Mouse (Mus musculus) ovary, postnatal 14 days (tissue): Measurements from ENCODE around the gene Sh3bgrl2.

ENCODE experiments used
- DNase-seq: peaks from one replicate; pipeline ENCODE4 v3.0.0; 2022; ENCODE audit warnings: low spot score

The Sh3bgrl2 gene

DNA sequence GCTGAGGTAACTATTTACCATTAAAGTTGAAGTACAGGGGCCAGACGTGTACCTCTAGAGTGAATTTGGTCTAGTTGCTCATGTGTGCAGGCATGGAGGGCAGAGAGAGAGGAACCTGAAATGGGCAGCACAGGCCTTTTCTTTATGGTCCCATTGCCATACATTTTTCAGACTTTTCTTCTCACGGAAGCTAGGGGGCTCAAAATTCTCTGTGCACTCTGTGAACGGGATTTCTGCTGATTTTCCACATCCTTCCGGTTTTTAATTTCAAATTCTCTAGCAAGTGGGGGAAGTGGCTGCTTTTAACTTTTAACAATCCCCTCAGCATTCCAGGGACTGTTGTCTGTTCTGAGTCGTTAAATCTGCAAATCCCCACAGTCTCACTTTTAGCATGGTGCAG is 83.8 kb downstream of the Sh3bgrl2 start:
- DNase-seq, result no peak

DNA sequence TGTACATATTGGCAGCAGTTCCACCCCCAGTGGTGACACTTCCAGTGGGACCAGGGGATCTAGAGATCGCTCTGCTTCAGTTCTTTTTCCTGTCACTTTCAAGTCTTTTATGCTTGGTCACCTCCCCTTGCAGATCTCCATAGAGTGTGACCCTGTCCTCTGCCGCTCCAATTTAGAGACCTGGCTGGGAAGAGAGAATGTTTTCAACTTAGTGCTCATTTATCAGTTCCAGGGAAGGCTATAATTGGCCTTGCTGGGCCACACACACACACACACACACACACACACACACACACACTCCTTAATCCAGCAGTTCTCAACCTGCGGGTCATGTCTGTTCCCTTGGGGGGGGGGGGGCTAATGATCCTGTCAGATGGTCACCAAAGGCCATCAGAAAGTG is 86.6 kb downstream of the Sh3bgrl2 start:
- DNase-seq, result no peak

DNA sequence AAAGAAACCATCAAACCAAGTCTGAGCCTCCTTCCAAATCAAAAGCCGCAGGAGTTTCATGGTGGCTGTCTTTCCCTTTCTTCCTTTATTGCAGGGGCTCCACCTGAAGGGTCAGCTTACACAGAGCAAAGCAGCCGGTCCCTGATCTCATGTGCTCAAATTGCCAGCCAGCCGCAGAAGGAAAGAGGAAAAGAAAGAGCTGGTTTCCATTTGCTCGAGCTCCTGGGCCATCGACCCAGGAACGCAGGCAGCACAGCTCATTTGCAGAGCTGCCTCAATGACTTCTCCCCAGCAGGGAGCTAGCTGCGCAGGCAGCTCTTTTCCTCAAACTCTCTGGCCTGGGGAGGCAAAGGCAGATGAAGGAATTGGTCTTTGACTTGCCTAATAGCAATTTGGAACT is 87.9 kb downstream of the Sh3bgrl2 start:
- DNase-seq, result no peak

GRCm38 (mm10) chr9:83643139-83643538 is 95.0 kb downstream of the Sh3bgrl2 start:
- DNase-seq, result no peak

- DNase-seq, result no peak
Observed at GRCm38 (mm10) chr9:83643833-83644232, 95.7 kb downstream of the Sh3bgrl2 start.

GRCm38 (mm10) chr9:83646215-83646614 is 98.1 kb downstream of the Sh3bgrl2 start:
- DNase-seq, result no peak

- DNase-seq, result no peak
Observed at GRCm38 (mm10) chr9:83646691-83647090, 98.6 kb downstream of the Sh3bgrl2 start.

DNA sequence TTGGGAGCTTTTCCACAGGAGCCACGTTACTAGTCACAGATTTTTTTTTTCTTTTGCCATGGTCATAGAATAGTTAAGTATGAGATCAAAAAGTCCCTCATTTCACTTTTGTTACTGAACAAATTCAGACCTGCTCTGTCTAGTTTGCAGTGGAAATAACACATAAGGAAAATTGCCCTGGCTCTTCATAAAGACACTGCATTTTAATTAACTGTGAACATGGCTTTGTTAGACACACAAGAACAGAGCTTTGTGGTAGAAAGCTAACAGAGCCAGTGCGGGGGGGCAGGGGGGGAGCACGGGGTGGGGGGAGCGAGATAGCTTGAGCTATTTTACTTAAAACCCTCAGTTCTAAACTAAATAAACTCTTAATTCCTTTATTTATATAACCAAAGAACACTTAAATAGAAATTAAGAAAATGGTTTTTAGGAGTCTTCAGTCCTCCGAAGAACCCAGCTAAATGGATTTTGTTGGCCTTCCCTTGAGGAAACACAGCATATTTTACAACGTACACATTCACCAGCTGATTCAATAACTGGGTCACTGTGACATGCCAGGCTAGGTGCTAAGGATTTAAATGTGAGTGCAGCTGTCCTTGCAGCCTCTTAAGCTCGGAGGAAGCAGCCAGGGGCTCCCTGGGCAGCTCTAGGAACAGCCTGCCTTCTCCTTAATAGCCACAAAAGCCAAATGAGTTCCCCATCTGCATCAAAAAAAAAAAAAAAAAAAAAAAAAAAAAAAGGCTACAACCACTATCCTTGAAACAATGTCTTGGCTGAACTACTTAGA is 100.0 kb downstream of the Sh3bgrl2 start:
- DNase-seq, result no peak

- DNase-seq, result no peak
Observed at GRCm38 (mm10) chr9:83648733-83649132, 100.6 kb downstream of the Sh3bgrl2 start.

DNA sequence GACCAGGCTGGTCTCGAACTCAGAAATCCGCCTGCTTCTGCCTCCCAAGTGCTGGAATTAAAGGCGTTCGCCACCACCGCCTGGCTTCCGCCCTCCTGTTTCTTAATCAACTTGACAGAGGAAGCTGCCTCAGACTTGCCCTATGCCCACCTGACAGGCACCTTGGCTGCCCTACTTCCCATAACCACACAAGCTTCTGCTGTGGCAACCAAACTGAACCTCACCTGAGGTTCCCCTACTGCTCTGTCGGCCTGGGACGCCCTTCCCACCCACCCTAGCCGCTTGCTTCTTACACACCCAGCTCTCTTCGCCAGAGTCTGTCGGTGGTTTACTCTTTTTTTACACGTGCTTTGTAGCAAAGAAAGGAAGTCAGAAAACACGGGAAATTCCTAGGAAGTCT is 103.9 kb downstream of the Sh3bgrl2 start:
- DNase-seq, result no peak

- no peak for DNase-seq
Observed at GRCm38 (mm10) chr9:83652590-83653172, 104.6 kb downstream of the Sh3bgrl2 start.

DNA sequence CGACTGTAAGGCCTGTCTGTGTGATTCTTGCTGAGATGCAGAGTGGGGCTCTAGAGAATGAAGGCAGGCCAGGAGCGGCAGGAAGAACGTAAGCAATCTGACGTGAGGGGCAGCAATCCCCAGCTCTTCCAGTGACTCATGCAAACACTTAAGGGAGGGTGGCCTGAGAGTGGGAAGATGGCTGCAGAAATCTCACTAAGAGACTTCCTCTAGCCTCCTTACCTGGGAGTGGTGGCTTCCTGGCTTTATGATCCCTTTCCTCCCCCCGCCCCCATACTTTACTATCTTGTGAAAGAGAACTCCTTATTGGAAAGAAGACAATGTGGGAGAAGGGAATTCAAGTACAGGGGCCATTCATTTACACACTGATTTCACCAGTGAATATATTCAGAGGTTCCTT is 106.5 kb downstream of the Sh3bgrl2 start:
- DNase-seq, result no peak

DNA sequence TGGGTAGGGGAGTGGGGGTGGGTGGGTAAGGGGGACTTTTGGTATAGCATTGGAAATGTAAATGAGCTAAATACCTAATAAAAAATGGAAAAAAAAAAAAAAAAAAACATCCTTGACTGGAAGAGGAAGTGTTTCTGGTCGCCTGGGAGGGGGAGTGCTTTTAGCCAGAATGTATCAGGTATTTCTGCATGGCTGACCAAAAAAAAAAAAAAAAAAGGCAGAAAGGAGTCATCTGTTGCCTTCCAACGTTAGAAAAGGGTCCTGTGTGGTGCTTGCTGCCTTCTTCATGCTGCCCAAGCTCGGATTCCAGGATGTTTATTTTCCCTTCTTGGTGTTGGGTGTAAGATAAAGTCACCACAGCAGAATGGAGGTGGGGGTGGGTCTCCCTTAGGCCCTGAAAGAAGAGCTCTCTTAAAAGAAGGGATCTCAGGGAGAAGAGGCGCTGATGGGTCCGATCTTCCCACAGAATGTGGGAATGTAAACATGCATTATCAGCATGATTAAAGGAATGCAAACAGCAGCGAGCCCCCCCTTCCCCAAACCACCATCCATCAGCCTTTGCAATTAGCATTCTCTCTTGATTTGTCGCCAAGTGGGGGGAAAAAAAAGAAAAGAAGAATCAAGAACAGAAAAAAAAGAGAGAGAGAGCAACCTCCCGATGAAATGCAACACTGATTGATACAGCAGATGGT is 109.0 kb downstream of the Sh3bgrl2 start:
- DNase-seq, result no peak

DNA sequence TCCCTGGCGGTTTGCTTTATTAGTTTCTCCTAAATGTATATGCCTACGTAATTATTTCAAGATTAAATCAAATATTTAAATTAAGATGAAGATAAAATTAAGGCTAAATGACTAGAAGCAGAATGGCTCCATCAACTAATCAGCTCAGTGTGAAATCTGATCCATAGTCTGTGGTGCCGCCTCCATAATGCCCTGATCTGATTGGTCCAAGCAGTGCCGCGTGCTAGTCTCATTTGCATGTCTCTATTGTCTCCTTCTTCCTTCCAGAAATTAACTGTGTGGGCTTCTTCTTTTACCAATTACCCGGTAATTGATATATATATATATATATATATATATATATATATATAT is 109.5 kb downstream of the Sh3bgrl2 start:
- no peak for DNase-seq

DNA sequence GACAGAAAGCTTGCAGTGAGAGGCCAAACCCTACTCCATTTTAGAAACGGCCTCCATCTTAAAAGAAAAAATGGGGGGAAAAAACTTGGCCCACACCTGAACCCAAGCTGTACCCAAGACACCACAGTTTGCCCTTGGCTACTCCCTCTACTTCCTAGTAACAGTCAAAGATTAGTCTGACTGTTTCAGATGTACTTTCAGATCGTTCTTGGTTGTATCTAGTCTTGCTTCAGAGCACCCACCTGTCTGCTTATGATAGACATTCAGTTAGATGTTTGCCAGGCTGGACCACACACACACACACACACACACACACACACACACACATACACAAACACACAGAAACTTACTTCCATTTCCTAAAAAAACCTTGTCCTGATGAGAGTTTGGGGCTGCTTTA is 111.0 kb downstream of the Sh3bgrl2 start:
- no peak for DNase-seq

GRCm38 (mm10) chr9:83661811-83662210 is 113.7 kb downstream of the Sh3bgrl2 start:
- no peak for DNase-seq

GRCm38 (mm10) chr9:83663981-83664897 is 116.1 kb downstream of the Sh3bgrl2 start:
- peak; percentile 6 for DNase-seq

DNA sequence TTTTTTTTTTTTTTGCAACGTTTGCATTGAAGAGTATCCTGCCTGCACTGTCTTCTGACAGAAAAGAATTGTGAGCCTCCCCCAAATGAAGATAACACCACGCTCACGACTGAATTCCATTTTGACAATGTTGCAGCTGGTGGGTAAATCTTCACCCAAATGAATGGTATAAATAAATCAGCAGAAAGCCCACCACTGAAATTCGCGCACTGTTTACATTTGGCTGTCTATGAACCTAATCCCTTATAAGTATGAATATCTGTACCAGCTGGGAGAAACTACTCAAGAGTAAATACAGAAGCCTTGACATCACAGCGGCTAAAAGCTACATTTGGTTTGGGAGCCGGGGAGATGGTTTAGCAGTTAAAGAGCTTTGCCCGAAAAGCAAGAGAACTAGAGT is 116.8 kb downstream of the Sh3bgrl2 start:
- no peak for DNase-seq

DNA sequence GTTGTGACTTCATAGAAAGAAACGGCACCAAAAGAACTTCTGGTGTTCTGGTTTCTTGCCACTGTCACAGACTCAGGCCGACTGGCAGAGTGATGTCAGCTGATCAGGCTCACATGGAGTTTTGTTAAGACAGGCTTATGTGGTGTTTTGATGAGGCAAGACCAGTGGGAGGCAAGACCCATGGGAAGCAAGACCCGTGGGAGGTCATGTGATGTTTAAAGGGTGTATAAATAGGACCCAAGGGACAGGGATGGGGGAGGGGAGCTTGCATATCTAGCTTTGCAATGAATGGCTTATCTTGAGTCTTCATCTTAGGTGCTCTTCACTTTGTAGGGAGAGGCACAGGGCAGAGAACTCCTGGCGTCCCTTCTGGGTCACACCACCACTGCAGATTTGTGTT is 118.9 kb downstream of the Sh3bgrl2 start:
- no peak for DNase-seq

- DNase-seq, result no peak
Observed at GRCm38 (mm10) chr9:83679626-83680025, 131.5 kb downstream of the Sh3bgrl2 start.

- DNase-seq, result no peak
Observed at GRCm38 (mm10) chr9:83681661-83682655, 133.8 kb downstream of the Sh3bgrl2 start.
